Mouse (Mus musculus) gonadal fat pad, adult 2 months (tissue): Measurements from ENCODE around the gene Atrnl1. TPM values are rescaled to one million over a fixed set of nuclear protein-coding genes. Genes with fewer than 3 reads are reported as not detected.
"Not testable (repeated sequence)": the region's sequence is repeated elsewhere in the genome, so short reads cannot be mapped to it uniquely, and the experiment has no call there.

ENCODE experiments used
- DNase-seq: peaks from one replicate; pipeline ENCODE4 v3.0.0-alpha.2; 2012; ENCODE audit warnings: low read depth
- polyA plus RNA-seq: library from polyadenylated mRNA; depleted of rRNA; stranded (reverse); fragments of >200 nt; gene quantifications from 2 replicates; pipeline ENCODE4 v1.2.3, GENCODE M21; 2012

Atrnl1 gene
- polyA plus RNA-seq, 1 experiment, result 9.5 TPM

- DNase-seq, result not testable (repeated sequence)
Measured at GRCm38 (mm10) chr19:57696781-57697180, 85.9 kb downstream of the Atrnl1 start.

- DNase-seq, result no peak
Measured at GRCm38 (mm10) chr19:57713138-57713537, 102.3 kb downstream of the Atrnl1 start.

GRCm38 (mm10) chr19:57724920-57725319 is 114.1 kb downstream of the Atrnl1 start:
- DNase-seq, result no peak

- DNase-seq, result no peak
Measured at GRCm38 (mm10) chr19:57725326-57725725, 114.5 kb downstream of the Atrnl1 start.

- DNase-seq, result no peak
Measured at GRCm38 (mm10) chr19:57727009-57727408, 116.2 kb downstream of the Atrnl1 start.

- DNase-seq, result no peak
Measured at GRCm38 (mm10) chr19:57737475-57737874, 126.6 kb downstream of the Atrnl1 start.

- no peak for DNase-seq
Measured at GRCm38 (mm10) chr19:57745579-57745978, 134.7 kb downstream of the Atrnl1 start.

GRCm38 (mm10) chr19:57746553-57746952 is 135.7 kb downstream of the Atrnl1 start:
- no peak for DNase-seq

GRCm38 (mm10) chr19:57752189-57752588 is 141.4 kb downstream of the Atrnl1 start:
- DNase-seq, result no peak

- peak; percentile 17 for DNase-seq
Measured at GRCm38 (mm10) chr19:57762526-57762925, 151.7 kb downstream of the Atrnl1 start.

- DNase-seq, result no peak
Measured at GRCm38 (mm10) chr19:57764576-57765371, 153.9 kb downstream of the Atrnl1 start.

GRCm38 (mm10) chr19:57767051-57767450 is 156.2 kb downstream of the Atrnl1 start:
- DNase-seq, result no peak

GRCm38 (mm10) chr19:57768661-57769060 is 157.8 kb downstream of the Atrnl1 start:
- DNase-seq, result no peak

- DNase-seq, result no peak
Measured at GRCm38 (mm10) chr19:57782366-57783089, 171.7 kb downstream of the Atrnl1 start.

GRCm38 (mm10) chr19:57786699-57787098 is 175.9 kb downstream of the Atrnl1 start:
- no peak for DNase-seq

- no peak for DNase-seq
Measured at GRCm38 (mm10) chr19:57802207-57802606, 191.4 kb downstream of the Atrnl1 start.

- DNase-seq, result no peak
Measured at GRCm38 (mm10) chr19:57802771-57803482, 192.1 kb downstream of the Atrnl1 start.

- no peak for DNase-seq
Measured at GRCm38 (mm10) chr19:57803483-57803820, 192.6 kb downstream of the Atrnl1 start.

GRCm38 (mm10) chr19:57808363-57808762 is 197.5 kb downstream of the Atrnl1 start:
- DNase-seq, result no peak

- peak; percentile 9 for DNase-seq
Measured at GRCm38 (mm10) chr19:57814291-57814690, 203.5 kb downstream of the Atrnl1 start.

- DNase-seq, result no peak
Measured at GRCm38 (mm10) chr19:57816221-57816996, 205.6 kb downstream of the Atrnl1 start.

- no peak for DNase-seq
Measured at GRCm38 (mm10) chr19:57817736-57818135, 206.9 kb downstream of the Atrnl1 start.
